Comparison of ENCODE assay signal across 32 mouse cellular contexts in the genomic region with DNA sequence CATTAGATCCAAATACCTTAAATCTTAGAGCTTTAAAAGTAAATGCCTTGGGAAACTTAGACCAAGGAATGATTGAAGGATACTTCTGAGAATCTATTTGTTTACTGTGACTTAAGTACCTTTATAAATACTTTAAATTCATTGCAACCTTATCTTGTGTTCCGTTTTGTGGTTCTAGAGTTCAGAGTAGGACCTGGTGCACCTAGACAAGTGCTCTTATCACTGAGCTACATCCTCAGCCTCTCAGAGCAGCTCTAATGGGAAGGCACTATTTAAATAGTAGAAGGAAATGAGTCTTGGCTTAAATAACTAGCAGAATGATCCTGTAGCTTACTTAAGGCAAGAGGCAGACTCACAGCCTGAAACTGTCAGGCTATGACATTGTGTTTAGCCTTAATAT. TPM values are rescaled to one million over a fixed set of nuclear protein-coding genes. Genes with fewer than 3 reads are reported as not detected.
DNase-seq lines count a peak whose midpoint lies in the region; ATAC-seq and TF ChIP-seq lines count a peak whose summit lies in the region.
"Had no signal": no experiment of that assay in that cellular context is flagged by ENCODE, and none has a peak within 500 bp of the region (broad histone marks: within the 10 kb centered on the region; RNA-seq: fewer than 3 reads in every experiment).

No protein-coding gene starts in this region.

- peak; percentile 29; the same call in 1 of the 2 replicates for ATAC-seq in G1E (ENCODE audit: extremely low read depth, insufficient number of reproducible peaks, low FRiP score, poor library complexity, severe bottlenecking)
- ATAC-seq in liver, embryonic 13.5 days (ENCODE audit: low read depth): peak; percentile 84
- 0 out of 2 replicates have a peak, but pooled peaks have one; percentile 23 for ATAC-seq in megakaryocyte progenitor cell, adult 5-6 weeks (replicated peaks; ENCODE audit: poor library complexity)
- no peak for ATAC-seq in midbrain, embryonic 15.5 days (replicated peaks)
- ATAC-seq: activated CD4-positive, CD25-positive, alpha-beta regulatory T cell, adult 4 months; CD4-positive, CD25-positive, alpha-beta regulatory T cell, adult 4 months; forebrain, embryonic 13.5 days; hindbrain, postnatal 0 days; intestine, embryonic 15.5 days had no signal

- peak overlapping the region; percentile 81 for H3K27ac ChIP-seq in liver, embryonic 13.5 days
- H3K27ac ChIP-seq in midbrain, embryonic 15.5 days: no peak overlapping the region
- H3K27ac ChIP-seq: forebrain, embryonic 13.5 days; hindbrain, embryonic 10.5 days; hindbrain, postnatal 0 days; intestine, embryonic 15.5 days; kidney, postnatal 0 days; left cerebral cortex, adult 2 months; limb, embryonic 12.5 days; neural tube, embryonic 13.5 days had no signal

- peaks cover 85% of the 10 kb centered on the region for H3K36me3 ChIP-seq in G1E (replicated peaks)
- peaks cover 34% of the 10 kb centered on the region for H3K36me3 ChIP-seq in liver, embryonic 13.5 days
- peaks cover 5% of the 10 kb centered on the region for H3K36me3 ChIP-seq in midbrain, embryonic 15.5 days (replicated peaks)

- DNase-seq in G1E (ENCODE audit: low spot score): no peak
- DNase-seq in c-Kit-positive CD71-positive TER-119-negative erythroid progenitor cells, embryonic 14.5 days (ENCODE audit: low read depth): peak; percentile 39
- no peak for DNase-seq in liver, embryonic 13.5 days
- no peak for DNase-seq in cerebellum, adult 11-12 months
- DNase-seq in right cerebral cortex, adult 18-20 months: no peak
- DNase-seq: adrenal gland, adult 2 months; adrenal gland, postnatal 36 days; cerebellum, adult 18-20 months; cerebellum, postnatal 10 days; gastrocnemius, postnatal 10 days; heart, postnatal 14 days; kidney, adult 2 months; layer of hippocampus, adult 9-11 months; lung, adult 18-20 months; lung, postnatal 10 days; thymus, adult 2 months; thymus, postnatal 36 days had no signal

- H3K9ac ChIP-seq in liver, embryonic 13.5 days: peak overlapping the region; percentile 43
- no peak overlapping the region for H3K9ac ChIP-seq in midbrain, embryonic 15.5 days
- H3K9ac ChIP-seq: forebrain, embryonic 13.5 days; intestine, embryonic 15.5 days; limb, embryonic 12.5 days; neural tube, embryonic 13.5 days had no signal

- TF ChIP-seq CTCF in G1E (IDR thresholded peaks at IDR 0.05; ENCODE audit: low read depth, low read length): no peak

- H3K27me3 ChIP-seq in G1E (ENCODE audit: insufficient read depth, low read length): no peaks in the 10 kb centered on the region
- no peaks in the 10 kb centered on the region for H3K27me3 ChIP-seq in liver, embryonic 13.5 days
- H3K27me3 ChIP-seq in midbrain, embryonic 15.5 days (replicated peaks): no peaks in the 10 kb centered on the region
- H3K27me3 ChIP-seq: forebrain, embryonic 13.5 days; intestine, embryonic 15.5 days; limb, embryonic 12.5 days; neural tube, embryonic 13.5 days had no signal

- H3K9me3 ChIP-seq in G1E (replicated peaks): no peaks in the 10 kb centered on the region
- H3K9me3 ChIP-seq in liver, embryonic 13.5 days (replicated peaks): no peaks in the 10 kb centered on the region
- no peaks in the 10 kb centered on the region for H3K9me3 ChIP-seq in midbrain, embryonic 15.5 days
- H3K9me3 ChIP-seq: forebrain, embryonic 13.5 days; hindbrain, embryonic 10.5 days; intestine, embryonic 15.5 days; limb, embryonic 12.5 days; neural tube, embryonic 13.5 days had no signal

- peak overlapping the region; percentile 41 for H3K4me2 ChIP-seq in liver, embryonic 13.5 days
- H3K4me2 ChIP-seq in midbrain, embryonic 15.5 days: no peak overlapping the region
- H3K4me2 ChIP-seq: forebrain, embryonic 13.5 days; intestine, embryonic 15.5 days; limb, embryonic 12.5 days; midbrain, embryonic 11.5 days; neural tube, embryonic 13.5 days had no signal

- no peak overlapping the region for H3K4me3 ChIP-seq in G1E (ENCODE audit: low read depth, low read length)
- H3K4me3 ChIP-seq in liver, embryonic 13.5 days (replicated peaks): no peak overlapping the region
- H3K4me3 ChIP-seq in midbrain, embryonic 15.5 days: no peak overlapping the region
- H3K4me3 ChIP-seq: forebrain, embryonic 13.5 days; hindbrain, embryonic 10.5 days; intestine, embryonic 15.5 days; left cerebral cortex, adult 2 months; limb, embryonic 12.5 days; myocyte; neural tube, embryonic 13.5 days had no signal

- H3K4me1 ChIP-seq in G1E (ENCODE audit: insufficient read depth, low read depth, low read length): peaks cover 37% of the 10 kb centered on the region
- peaks cover 57% of the 10 kb centered on the region for H3K4me1 ChIP-seq in liver, embryonic 13.5 days (replicated peaks)
- H3K4me1 ChIP-seq in midbrain, embryonic 15.5 days: no peaks in the 10 kb centered on the region
- H3K4me1 ChIP-seq: forebrain, embryonic 13.5 days; hindbrain, embryonic 10.5 days; intestine, embryonic 15.5 days; limb, embryonic 12.5 days; neural tube, embryonic 13.5 days had no signal

- 18% methylated on average over 1 of the region's 1 CpGs for WGBS in liver, embryonic 13.5 days (ENCODE audit: insufficient replicate concordance)
- 89% methylated on average over 1 of the region's 1 CpGs for WGBS in midbrain, embryonic 15.5 days

RNA-seq across cellular contexts. Expression of gene D030056L22Rik, which starts 17.4 kb away (rescaled TPM):
- 24.3 and 25.2 TPM in 2 replicates for total RNA-seq in G1E (2014; fragmentation: Nextera tagmentation)
- 36.5 and 41.2 TPM in 2 replicates for total RNA-seq in G1E (2017)
- 19.5 and 27.4 TPM in 2 replicates for polyA plus RNA-seq in G1E (2012)
- polyA plus RNA-seq in liver, embryonic 13.5 days (2015; fragmentation: Nextera tagmentation; extraction: Ambion mirVana): 36.8 and 41.7 TPM in 2 replicates
- 37.3 and 51.3 TPM in 2 replicates for total RNA-seq in megakaryocyte progenitor cell, adult 5-6 weeks (2015)
- total RNA-seq in megakaryocyte progenitor cell, adult 5-6 weeks (2017): 22.7 and 25.5 TPM in 2 replicates
- 45.7 and 50.8 TPM in 2 replicates for polyA plus RNA-seq in midbrain, embryonic 15.5 days (2015; fragmentation: Nextera tagmentation; extraction: Ambion mirVana)

RNA-seq across cellular contexts. Expression of gene Carnmt1, which starts 25.0 kb away (rescaled TPM):
- 51.8 and 61.0 TPM in 2 replicates for total RNA-seq in G1E (2014; fragmentation: Nextera tagmentation)
- total RNA-seq in G1E (2017): 90.5 and 94.5 TPM in 2 replicates
- 18.2 and 23.2 TPM in 2 replicates for polyA plus RNA-seq in G1E (2012)
- polyA plus RNA-seq in liver, embryonic 13.5 days (2015; fragmentation: Nextera tagmentation; extraction: Ambion mirVana): 24.7 and 25.6 TPM in 2 replicates
- total RNA-seq in megakaryocyte progenitor cell, adult 5-6 weeks (2015): 34.2 and 38.6 TPM in 2 replicates
- 23.2 and 30.4 TPM in 2 replicates for total RNA-seq in megakaryocyte progenitor cell, adult 5-6 weeks (2017)
- polyA plus RNA-seq in midbrain, embryonic 15.5 days (2015; fragmentation: Nextera tagmentation; extraction: Ambion mirVana): 11.2 and 13.6 TPM in 2 replicates

RNA-seq across cellular contexts. Expression of gene Trpm6, which starts 54.2 kb away (rescaled TPM):
- total RNA-seq in G1E (2014; fragmentation: Nextera tagmentation): not detected in 2 replicates
- total RNA-seq in G1E (2017): 0.05 and 0.23 TPM in 2 replicates
- polyA plus RNA-seq in G1E (2012): not detected in 2 replicates
- 0.03 TPM in 1 of 2 replicates, not detected in the other for polyA plus RNA-seq in liver, embryonic 13.5 days (2015; fragmentation: Nextera tagmentation; extraction: Ambion mirVana)
- total RNA-seq in megakaryocyte progenitor cell, adult 5-6 weeks (2015): 0.32 TPM in 1 of 2 replicates, not detected in the other
- not detected in 2 replicates for total RNA-seq in megakaryocyte progenitor cell, adult 5-6 weeks (2017)
- polyA plus RNA-seq in midbrain, embryonic 15.5 days (2015; fragmentation: Nextera tagmentation; extraction: Ambion mirVana): 0.41 and 0.43 TPM in 2 replicates
- total RNA-seq: common myeloid progenitor, adult 5-6 weeks had no signal
